Mouse (Mus musculus) limb, embryonic 14.5 days (tissue): ENCODE results near the gene Rsrc1. TPM values are rescaled to one million over a fixed set of nuclear protein-coding genes. Genes with fewer than 3 reads are reported as not detected.

Experiments
- ATAC-seq: fragments of 200-750 bp; cut with Nextera tagmentation; 2 replicates; pipeline ENCODE4 v1.8.0; 2017; ENCODE audit warnings: low read depth, moderate number of reproducible peaks, moderate TSS enrichment; ENCODE audit not compliant: low FRiP score
- DNase-seq: peaks from one replicate; pipeline ENCODE4 v3.0.0-alpha.2; 2015; ENCODE audit warnings: low spot score
- H3K27ac ChIP-seq: fragments of 300-500 bp; sonication (generic); replicated peaks from 2 replicates; pipeline ENCODE4 v1.5.1; 2014; ENCODE audit warnings: low read depth, mild to moderate bottlenecking, low read length, moderate library complexity, mixed read lengths
- H3K27me3 ChIP-seq: fragments of 300-500 bp; sonication (generic); 2 replicates; pipeline ENCODE4 v1.6.1; 2014; ENCODE audit warnings: low read length, mixed read lengths; ENCODE audit not compliant: control insufficient read depth, insufficient read depth
- H3K36me3 ChIP-seq: fragments of 300-500 bp; sonication (generic); 2 replicates; pipeline ENCODE4 v1.6.1; 2014; ENCODE audit warnings: mild to moderate bottlenecking, low read length, moderate library complexity, mixed read lengths; ENCODE audit not compliant: control insufficient read depth, insufficient read depth
- H3K4me1 ChIP-seq: fragments of 300-500 bp; sonication (generic); 2 replicates; pipeline ENCODE4 v1.6.1; 2014; ENCODE audit warnings: antibody characterized with exemption, low read length, mixed read lengths; ENCODE audit not compliant: control insufficient read depth, insufficient read depth
- H3K4me2 ChIP-seq: fragments of 300-500 bp; sonication (generic); replicated peaks from 2 replicates; pipeline ENCODE4 v1.6.1; 2014; ENCODE audit warnings: low read depth, mild to moderate bottlenecking, low read length, moderate library complexity; ENCODE audit not compliant: severe bottlenecking
- H3K4me3 ChIP-seq: fragments of 300-500 bp; sonication (generic); replicated peaks from 2 replicates; pipeline ENCODE4 v1.5.1; 2014; ENCODE audit warnings: low read length
- H3K9ac ChIP-seq: fragments of 300-500 bp; sonication (generic); 2 replicates; pipeline ENCODE4 v1.6.1; 2014; ENCODE audit warnings: mild to moderate bottlenecking, low read depth, low read length, moderate library complexity; ENCODE audit not compliant: severe bottlenecking
- H3K9me3 ChIP-seq: fragments of 300-500 bp; sonication (generic); 2 replicates; pipeline ENCODE4 v1.6.1; 2016; ENCODE audit warnings: low read length; ENCODE audit not compliant: control insufficient read depth
- POLR2A ChIP-seq: fragments of 200-500 bp; IDR thresholded peaks from 2 replicates; pipeline ENCODE4 v1.8.0; 2012; ENCODE audit warnings: inconsistent platforms, mild to moderate bottlenecking, moderate library complexity, borderline replicate concordance; ENCODE audit not compliant: insufficient read depth, insufficient read length; ENCODE audit errors: extremely low read depth
- WGBS: fragments of 180-500 bp; shearing (Covaris S2); extraction: QIAGEN DNeasy Blood & Tissue Kit; methylation state at CpG from one replicate; pipeline ENCODE4 v1.1.7; 2014; 5-methylcytosine and 5-hydroxymethylcytosine counted together
- polyA plus RNA-seq, 2 experiments: library from polyadenylated mRNA; depleted of rRNA in 1 of 2; stranded (reverse) in 1 of 2; unstranded in 1 of 2; fragments of >200 nt; fragmentation: Nextera tagmentation in 1 of 2; extraction: Ambion mirVana in 1 of 2; gene quantifications; 2 replicates each; pipeline versions ENCODE4 v1.2.1 to v1.2.3; 2012 to 2014

Gene Rsrc1
- polyA plus RNA-seq (2012; rRNA removed), result 17.1 and 22.9 TPM in 2 replicates
- 41.8 and 41.9 TPM in 2 replicates for polyA plus RNA-seq (2014; fragmentation: Nextera tagmentation; extraction: Ambion mirVana)

DNA sequence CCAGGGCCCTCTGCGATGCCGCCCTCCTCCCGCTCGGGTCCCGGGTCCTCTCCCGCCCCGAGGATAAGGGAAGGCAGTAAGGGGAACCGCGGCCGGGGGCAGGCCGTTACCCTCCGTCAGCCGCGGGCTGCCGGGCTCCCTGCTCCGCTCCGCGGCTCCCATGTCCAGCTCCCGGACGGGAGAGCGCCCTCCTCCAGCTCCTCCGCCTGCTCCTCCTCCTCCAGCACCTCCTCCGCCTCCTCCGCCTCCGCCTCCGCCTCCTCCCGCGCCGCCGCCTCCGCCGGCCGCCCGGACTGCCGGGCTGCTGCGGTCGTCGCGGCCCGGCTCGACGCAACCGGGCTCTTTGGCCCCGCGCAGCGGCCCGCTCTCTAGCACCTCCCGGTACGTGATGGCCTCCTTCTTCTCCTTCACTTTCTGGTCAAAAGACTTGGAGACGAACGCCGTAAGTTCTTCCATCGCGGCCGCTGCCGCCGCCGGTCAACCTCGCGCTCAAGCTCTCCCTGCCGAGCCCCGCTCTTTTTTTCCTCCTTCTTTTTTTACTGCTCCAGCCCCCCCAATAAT is at the start of gene Rsrc1:
TSS of gene Rsrc1 (plus strand) at position 290 of the 561 bp plus-strand sequence.
- H3K4me3 ChIP-seq, result peak within 1 kb of the TSS; percentile 66
- no peaks in the 10 kb centered on the region for H3K9me3 ChIP-seq
- peaks cover 4% of the 10 kb centered on the region; the same call in 1 of the 2 replicates for H3K4me1 ChIP-seq
- H3K4me2 ChIP-seq, result peak within 1 kb of the TSS; percentile 67
- ATAC-seq, result peak; percentile 20
- H3K27ac ChIP-seq, result peak within 1 kb of the TSS; percentile 96
- under 1% methylated on average over 28 of the region's 62 CpGs for WGBS
- peaks cover 55% of the 10 kb centered on the region for H3K27me3 ChIP-seq
- no peak for DNase-seq
- H3K9ac ChIP-seq, result peak within 1 kb of the TSS; percentile 91
- TF ChIP-seq POLR2A, result no peak
- H3K36me3 ChIP-seq, result no peaks in the 10 kb centered on the region

DNA sequence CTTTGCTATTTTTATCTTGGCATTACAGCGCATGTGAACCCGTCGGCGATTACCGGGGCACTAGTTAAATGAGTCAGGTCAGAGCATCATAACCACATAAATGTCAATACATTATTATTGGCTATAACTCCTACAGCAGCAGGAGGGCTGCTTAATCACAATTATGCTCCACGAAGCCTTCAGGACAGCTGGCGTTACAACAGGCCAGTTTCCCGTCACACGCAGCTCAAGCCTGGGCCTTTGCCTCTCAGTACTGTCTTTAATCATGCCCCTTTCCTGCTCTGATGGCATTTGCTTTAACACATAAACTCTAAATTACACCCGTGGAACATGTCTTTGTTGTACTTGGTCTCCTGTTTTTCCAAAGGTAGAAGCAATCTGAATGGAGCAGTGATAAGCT is 41.5 kb upstream of the Rsrc1 start:
- no peak for ATAC-seq

DNA sequence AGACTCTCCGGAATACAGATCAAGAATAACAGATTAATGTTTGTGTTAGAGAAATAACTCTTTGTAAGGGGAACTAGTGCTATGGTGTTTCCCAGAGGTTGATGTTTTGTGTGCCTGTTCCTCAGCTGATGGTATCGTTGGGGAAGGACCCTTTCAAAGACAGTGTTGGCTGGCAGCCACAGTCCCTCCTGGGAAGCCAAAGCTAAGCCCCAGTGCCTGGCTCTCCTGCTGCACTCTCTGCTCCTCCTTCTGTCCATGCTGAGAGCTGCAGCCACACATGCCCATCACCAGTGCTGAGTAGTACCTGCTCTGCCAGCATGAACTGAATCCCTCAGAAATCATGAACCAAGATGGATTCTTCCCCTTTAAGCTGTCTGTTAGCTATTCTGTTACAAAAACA is 26.1 kb upstream of the Rsrc1 start:
- Histone ChIP-seq H3K36me3 (no peaks in the 10 kb centered on the region), H3K9ac (no peak overlapping the region), H3K27ac (no peak overlapping the region), H3K27me3 (no peaks in the 10 kb centered on the region), H3K4me3 (no peak overlapping the region), H3K4me1 (no peaks in the 10 kb centered on the region), H3K4me2 (no peak overlapping the region), H3K9me3 (no peaks in the 10 kb centered on the region)
- WGBS, result 60% methylated on average over 2 of the region's 2 CpGs
- no peak for DNase-seq
- TF ChIP-seq POLR2A, result no peak
- ATAC-seq, result no peak

More for the DNA sequence above, 41.5 kb upstream of the Rsrc1 start:
- Histone ChIP-seq H3K9ac (no peak overlapping the region), H3K4me3 (no peak overlapping the region), H3K4me2 (no peak overlapping the region), H3K27me3 (peaks cover 4% of the 10 kb centered on the region; the same call in 1 of the 2 replicates), H3K36me3 (no peaks in the 10 kb centered on the region), H3K9me3 (no peaks in the 10 kb centered on the region), H3K4me1 (no peaks in the 10 kb centered on the region; the same call in 1 of the 2 replicates), H3K27ac (no peak overlapping the region)
- TF ChIP-seq POLR2A, result no peak
- DNase-seq, result no peak
- WGBS, result 20% methylated on average over 10 of the region's 10 CpGs

DNA sequence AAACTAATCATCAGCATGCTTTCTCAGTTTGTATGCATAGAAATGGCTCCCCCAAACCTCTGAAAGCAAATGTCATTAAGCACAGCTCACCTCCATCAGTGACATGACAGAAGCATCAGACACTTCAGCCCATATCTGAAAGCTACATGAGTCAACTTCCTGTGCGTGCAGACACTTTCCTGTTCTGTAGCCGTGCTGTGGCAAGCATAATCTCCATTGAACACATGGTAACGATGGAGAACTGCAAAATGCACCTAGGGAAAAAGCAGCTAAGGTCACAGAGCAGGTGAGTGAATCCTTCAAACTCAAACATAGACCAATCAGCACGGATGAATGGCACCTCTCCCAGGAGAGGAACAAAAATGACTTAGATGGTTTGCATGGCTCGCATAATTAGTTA is 21.2 kb upstream of the Rsrc1 start:
- Histone ChIP-seq H3K27ac (no peak overlapping the region), H3K9me3 (no peaks in the 10 kb centered on the region), H3K4me3 (no peak overlapping the region), H3K36me3 (no peaks in the 10 kb centered on the region), H3K4me1 (no peaks in the 10 kb centered on the region), H3K4me2 (no peak overlapping the region), H3K9ac (no peak overlapping the region), H3K27me3 (no peaks in the 10 kb centered on the region)
- no peak for TF ChIP-seq POLR2A
- ATAC-seq (no peak), DNase-seq (no peak)
- WGBS, result 55% methylated on average over 5 of the region's 5 CpGs

DNA sequence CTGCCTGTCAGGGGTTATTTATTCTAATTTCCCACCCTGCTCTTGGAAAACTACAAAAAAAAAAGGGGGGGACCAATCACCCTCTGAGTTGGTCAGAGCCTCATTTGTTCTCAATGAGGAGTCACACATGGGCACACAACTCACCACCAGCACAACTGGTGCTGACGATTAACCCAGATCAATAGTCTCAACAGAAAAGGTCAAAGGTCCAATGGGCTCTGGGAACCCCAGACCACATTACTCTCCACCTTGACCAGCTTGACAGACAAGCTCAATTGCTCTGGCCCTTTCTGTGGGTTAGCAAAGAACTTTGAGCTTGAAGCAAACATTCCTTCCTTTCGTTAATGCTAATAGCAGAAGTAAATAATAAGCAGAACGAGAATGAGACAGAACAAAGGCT is 16.3 kb upstream of the Rsrc1 start:
- Histone ChIP-seq H3K27ac (no peak overlapping the region), H3K4me3 (no peak overlapping the region), H3K36me3 (no peaks in the 10 kb centered on the region), H3K4me2 (no peak overlapping the region), H3K9ac (no peak overlapping the region), H3K9me3 (no peaks in the 10 kb centered on the region), H3K27me3 (peaks cover 6% of the 10 kb centered on the region), H3K4me1 (0 out of 2 replicates have a peak, but pooled peaks cover 4% of the 10 kb centered on the region)
- ATAC-seq, result no peak
- DNase-seq, result no peak
- TF ChIP-seq POLR2A, result no peak
- WGBS, result 52% methylated on average over 3 of the region's 3 CpGs
